Mouse (Mus musculus) gastrocnemius, postnatal 14 days (tissue): ENCODE measurements around the gene Ddx27. TPM values are rescaled to one million over a fixed set of nuclear protein-coding genes. Genes with fewer than 3 reads are reported as not detected.

Source experiments
- DNase-seq: peaks from one replicate; pipeline ENCODE4 v3.0.0; 2021; ENCODE audit warnings: mixed read lengths
- intact Hi-C: fragments of 180-260 bp; cut with DNase I; formaldehyde crosslinking; loops from one replicate; pipeline ENCODE4 v1.15.1; 2025; ENCODE audit warnings: low total_unique reads
- total RNA-seq, 2 experiments: library from RNA; stranded (reverse); gene quantifications; 2 replicates each; pipeline ENCODE4 v1.2.3; 2021

The Ddx27 gene
- total RNA-seq, 2 experiments from 2014 or later = 6.8 to 8.0 TPM

GRCm38 (mm10) chr2:167078486-167078885 is 63.5 kb downstream of the Ddx27 start:
- DNase-seq = no peak
- intact Hi-C loops = no loop called here

GRCm38 (mm10) chr2:167078931-167079495 is 64.0 kb downstream of the Ddx27 start:
- intact Hi-C loops = no loop called here
- peak; percentile 26 for DNase-seq

GRCm38 (mm10) chr2:167079535-167080257 is 64.7 kb downstream of the Ddx27 start:
- peak; percentile 83 for DNase-seq
- intact Hi-C loops = no loop called here

GRCm38 (mm10) chr2:167080387-167080786 is 65.4 kb downstream of the Ddx27 start:
- no peak for DNase-seq
- intact Hi-C loops = no loop called here

GRCm38 (mm10) chr2:167081135-167081534 is 66.1 kb downstream of the Ddx27 start:
- intact Hi-C loops = no loop called here
- DNase-seq = no peak

GRCm38 (mm10) chr2:167081639-167082038 is 66.6 kb downstream of the Ddx27 start:
- intact Hi-C loops = no loop called here
- DNase-seq = no peak

Other genes with a start within 250 kb of the Ddx27 start
- 1 to 10 TPM; 3.1 to 4.3 TPM for gene Trp53rkb, start 222.7 kb upstream of the Ddx27 start, total RNA-seq
- 10 to 100 TPM; 18.5 to 20.7 TPM for gene Arfgef2, start 209.6 kb upstream of the Ddx27 start, total RNA-seq
- gene Cse1l, start 109.2 kb upstream of the Ddx27 start, total RNA-seq = 10 to 100 TPM; 46.8 to 50.2 TPM
- gene Stau1, start 18.9 kb upstream of the Ddx27 start, total RNA-seq = 10 to 100 TPM; 40.0 to 41.7 TPM
- gene Znfx1, start 47.8 kb downstream of the Ddx27 start, total RNA-seq = 10 to 100 TPM; 14.5 to 14.8 TPM
- gene Kcnb1, start 175.0 kb downstream of the Ddx27 start, total RNA-seq = 10 to 100 TPM; 21.2 to 23.8 TPM
- gene Ptgis, start 225.4 kb downstream of the Ddx27 start, total RNA-seq = 10 to 100 TPM in 1 of 2 experiments, 1 to 10 TPM in 1; 8.0 to 11.1 TPM